Mouse (Mus musculus): ENCODE data around the gene Qpct. TPM values are rescaled to one million over a fixed set of nuclear protein-coding genes. Genes with fewer than 3 reads are reported as not detected.

Qpct gene
- 10 to 100 TPM; 17.7 to 24.7 TPM for total RNA-seq (2021)
- long read RNA-seq, experiment 1, transcript Qpct-201 (7 exons, 2,059 nt): major isoform, 50 of 51 reads
- long read RNA-seq, experiment 1, partial matches to known transcripts: 0 of 51 reads
- long read RNA-seq, experiment 1, other reads (novel, unspliced or antisense): 1 of 51 reads
- long read RNA-seq, experiment 2, transcript Qpct-201 (7 exons, 2,059 nt): major isoform, 11 of 12 reads
- long read RNA-seq, experiment 2, partial matches to known transcripts: 0 of 12 reads
- long read RNA-seq, experiment 2, other reads (novel, unspliced or antisense): 1 of 12 reads

GRCm38 (mm10) chr17:79051606-79052005 is at the start of gene Qpct:
Gene Qpct (plus strand): TSS chr17:79051906.
- no peak for DNase-seq

- no peak for DNase-seq
Measured at GRCm38 (mm10) chr17:79013625-79014024, 38.1 kb upstream of the Qpct start.

DNA sequence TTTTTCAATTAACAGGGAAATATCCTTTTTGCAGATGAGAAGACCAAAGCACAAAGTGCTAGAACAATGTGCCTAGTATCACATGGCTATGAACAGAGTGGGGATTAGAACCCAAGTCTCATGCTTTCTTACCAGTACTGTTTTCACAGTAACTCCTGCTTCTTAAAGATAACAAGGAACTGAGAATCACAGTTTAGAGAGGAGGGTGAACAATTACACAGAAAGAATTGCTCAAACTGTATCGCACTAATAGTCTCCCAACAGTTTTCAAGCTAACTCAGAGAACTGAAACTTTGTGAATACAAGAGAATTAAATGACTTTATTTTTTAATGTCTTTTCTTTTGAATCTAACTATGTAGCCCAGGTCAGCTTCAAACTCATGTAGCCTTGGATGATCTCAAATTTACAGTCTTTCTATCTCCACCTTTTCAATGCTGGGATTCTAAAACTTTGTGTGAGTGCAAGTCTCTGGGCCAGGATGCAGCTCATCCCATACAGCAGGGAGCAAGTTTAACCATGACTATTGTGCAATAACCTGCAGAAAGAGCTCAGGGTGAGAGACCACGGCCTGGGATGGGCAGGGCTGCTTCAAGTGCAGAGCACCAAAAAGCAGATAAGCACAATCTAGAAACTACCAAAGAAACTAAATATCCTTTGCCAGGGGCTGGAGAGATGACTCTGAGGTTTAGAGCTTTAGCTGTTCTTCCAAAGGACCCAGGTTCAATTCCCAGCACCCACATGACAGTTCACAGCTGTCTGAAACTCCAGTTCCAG is 36.6 kb upstream of the Qpct start:
- no peak for DNase-seq

- DNase-seq: no peak
Measured at GRCm38 (mm10) chr17:79015831-79016230, 35.9 kb upstream of the Qpct start.

DNA sequence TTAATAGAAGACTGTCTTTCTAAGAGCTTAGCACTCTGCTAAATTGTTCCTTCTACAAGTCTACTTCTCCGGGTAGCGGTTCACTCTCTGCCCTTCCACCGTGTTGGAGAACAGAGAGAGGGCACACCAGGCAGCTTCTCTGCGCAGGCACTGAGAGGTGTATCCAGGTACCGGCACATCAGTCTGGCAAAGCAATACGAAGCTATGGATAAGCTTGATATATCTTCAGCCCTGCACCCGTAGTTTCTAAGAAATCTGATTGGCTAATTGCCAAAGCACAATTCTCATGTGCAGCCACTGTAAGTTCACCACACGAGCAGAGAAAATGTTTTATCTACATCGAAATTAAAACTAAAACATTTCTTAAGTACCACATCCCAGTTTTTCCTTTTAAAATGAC is 33.3 kb upstream of the Qpct start:
- DNase-seq: no peak

- DNase-seq: peak; percentile 28
Measured at GRCm38 (mm10) chr17:79019726-79020207, 31.9 kb upstream of the Qpct start.

DNA sequence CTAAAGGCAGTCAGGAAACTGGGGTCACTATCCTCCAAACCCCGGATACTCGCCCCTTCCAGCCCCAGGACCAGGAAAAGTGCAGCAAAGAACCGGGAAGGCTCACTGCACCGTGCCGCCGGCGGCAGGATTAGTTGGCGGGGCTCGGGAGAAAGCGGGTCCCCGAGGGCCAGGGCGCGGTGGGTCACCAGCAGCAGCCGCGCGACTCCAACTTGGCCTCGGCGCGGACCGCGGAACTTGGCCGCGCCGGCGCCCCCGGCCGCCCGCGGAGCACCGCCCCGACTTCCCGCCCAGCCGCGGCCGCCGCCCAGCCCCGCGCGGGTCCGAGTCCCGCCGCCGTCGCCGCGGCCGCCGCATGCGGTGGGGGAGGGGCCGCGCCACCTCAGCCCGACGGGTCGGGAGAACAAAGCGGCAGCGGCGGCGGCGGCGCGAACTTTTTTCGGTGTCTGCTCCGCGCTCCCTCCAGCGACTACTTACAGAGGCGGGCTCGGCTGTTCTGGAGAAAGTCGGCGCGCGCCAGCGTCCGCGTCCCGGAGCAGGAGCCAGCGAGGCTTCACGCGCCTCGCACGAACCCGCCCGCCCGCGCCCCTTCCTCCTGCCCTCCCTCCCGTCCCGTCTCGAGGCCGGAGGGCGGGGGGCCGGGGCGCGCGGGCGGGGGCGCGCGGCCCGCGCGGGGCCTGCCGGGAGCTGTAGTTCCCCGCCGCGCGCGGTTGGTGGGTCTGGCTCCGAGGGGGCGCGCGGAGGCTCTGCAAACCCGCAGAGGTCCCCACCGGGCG is 31.3 kb upstream of the Qpct start, which contains the start of gene Prkd3:
Prkd3 (minus strand) TSS at position 609 of the 776 bp plus-strand sequence.
- DNase-seq: peak; percentile 80

GRCm38 (mm10) chr17:79020984-79021335 is 30.7 kb upstream of the Qpct start:
- no peak for DNase-seq

DNA sequence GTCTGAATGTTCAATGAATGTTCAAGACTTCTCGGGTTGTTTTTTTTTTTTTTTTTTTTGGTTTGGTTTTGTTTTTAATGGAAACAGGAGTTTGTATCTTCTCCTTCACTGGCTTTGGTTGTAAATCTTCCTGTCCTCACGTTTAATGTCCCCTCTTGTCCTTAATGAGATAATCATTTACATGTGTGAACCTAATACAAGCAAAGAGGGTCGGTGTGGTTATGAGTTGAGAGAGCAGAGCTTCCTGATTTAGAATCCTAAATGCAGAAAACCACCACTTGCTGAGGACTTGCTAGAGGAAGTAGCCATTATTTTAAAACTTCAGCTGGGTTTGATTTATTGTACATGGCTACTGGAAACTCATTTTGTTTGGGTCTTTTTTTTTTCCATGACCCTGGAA is 29.0 kb upstream of the Qpct start:
- no peak for DNase-seq

- DNase-seq: no peak
Measured at GRCm38 (mm10) chr17:79024544-79024943, 27.2 kb upstream of the Qpct start.

- DNase-seq: no peak
Measured at GRCm38 (mm10) chr17:79029226-79029625, 22.5 kb upstream of the Qpct start.

- no peak for DNase-seq
Measured at GRCm38 (mm10) chr17:79031569-79031968, 20.1 kb upstream of the Qpct start.

DNA sequence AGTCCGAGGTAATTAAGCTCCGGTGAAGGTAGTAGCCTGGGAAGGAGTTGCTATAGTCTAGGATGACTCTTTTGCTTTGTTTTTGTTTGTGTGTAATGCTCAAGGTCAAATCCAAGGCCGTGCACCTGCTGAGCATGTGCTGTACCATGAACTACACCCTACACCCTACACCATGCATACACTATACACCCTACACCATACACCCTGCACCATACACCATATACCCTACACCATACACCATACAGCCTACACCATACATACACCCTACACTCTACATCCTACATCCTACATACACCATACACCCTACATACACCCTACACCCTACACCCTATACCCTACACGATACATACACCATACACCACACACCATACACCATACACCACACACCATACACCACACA is 18.9 kb upstream of the Qpct start:
- DNase-seq: no peak

GRCm38 (mm10) chr17:79039660-79040059 is 12.0 kb upstream of the Qpct start:
- DNase-seq: no peak

- no peak for DNase-seq
Measured at GRCm38 (mm10) chr17:79043705-79044104, 8.0 kb upstream of the Qpct start.

GRCm38 (mm10) chr17:79052088-79052812 is 544 bp downstream of the Qpct start:
- peak; percentile 76 for DNase-seq

- DNase-seq: no peak
Measured at GRCm38 (mm10) chr17:79058271-79058670, 6.6 kb downstream of the Qpct start.

DNA sequence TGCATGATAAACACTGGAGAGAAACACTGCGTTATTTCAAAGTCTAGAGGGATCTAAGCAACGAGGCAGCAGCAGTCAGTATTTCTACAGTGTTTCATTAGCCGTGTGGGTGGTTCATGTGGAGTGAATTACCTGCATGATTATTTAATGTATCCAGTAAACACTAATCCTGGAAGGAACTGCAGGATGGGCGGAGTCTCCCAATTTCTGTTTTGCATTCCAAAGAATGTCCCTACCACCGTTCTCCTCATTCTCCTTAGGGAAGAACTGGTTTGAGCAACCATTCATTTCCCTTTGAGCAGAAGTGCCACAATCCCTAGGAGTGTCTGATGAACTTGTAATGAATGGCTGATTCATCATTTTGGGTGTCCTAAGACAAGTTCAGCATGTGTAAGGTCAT is 8.5 kb downstream of the Qpct start:
- DNase-seq: no peak

GRCm38 (mm10) chr17:79064250-79064649 is 12.5 kb downstream of the Qpct start:
- no peak for DNase-seq

- DNase-seq: no peak
Measured at GRCm38 (mm10) chr17:79068581-79068980, 16.9 kb downstream of the Qpct start.

DNA sequence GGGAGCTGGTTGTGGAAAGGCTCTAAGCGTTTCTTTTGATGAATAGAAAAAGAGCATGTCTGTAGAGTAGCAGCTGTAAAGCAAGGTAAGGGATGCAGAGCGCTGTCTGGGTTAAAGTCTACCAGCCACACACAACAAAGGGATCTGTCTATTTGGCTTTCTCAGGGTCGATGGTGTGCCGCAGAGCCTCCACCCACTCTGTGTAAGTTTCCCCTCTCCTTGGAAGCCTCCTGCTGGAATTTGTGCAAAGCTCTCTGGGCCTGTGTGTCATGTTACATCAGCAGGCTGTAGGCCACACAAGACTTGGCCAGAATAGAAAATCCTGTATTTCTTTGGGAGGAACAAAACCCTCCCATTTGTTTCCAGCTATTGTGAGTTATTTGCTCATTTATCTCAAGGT is 17.3 kb downstream of the Qpct start:
- DNase-seq: peak; percentile 15

Measured in adrenal gland, postnatal 10 days (tissue).